Mouse (Mus musculus) brain, adult 2 months (tissue): ENCODE data around the gene Matk.

Experiments
- DNase-seq: peaks from one replicate; pipeline ENCODE4 v3.0.0; 2011; ENCODE audit warnings: low read depth, low spot score

The Matk gene

DNA sequence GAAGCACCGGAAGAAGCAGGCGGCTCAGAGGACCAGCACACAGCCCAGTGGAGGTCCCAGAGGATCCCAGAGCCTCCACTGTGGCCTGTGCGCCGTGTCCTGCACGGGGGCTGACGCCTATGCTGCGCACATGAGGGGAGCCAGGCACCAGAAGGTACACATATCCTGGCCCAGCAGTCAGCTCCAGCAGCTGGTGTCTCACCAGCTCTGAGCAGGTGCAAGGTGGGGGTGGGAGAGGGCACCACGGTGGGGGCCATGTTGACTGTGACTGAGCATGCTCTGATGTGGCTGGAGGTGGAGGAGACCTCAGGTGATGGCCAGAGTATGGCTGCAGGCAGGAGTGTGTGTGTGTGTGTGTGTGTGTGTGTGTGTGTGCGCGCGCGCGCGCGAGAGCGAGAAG is 10.7 kb upstream of the Matk start:
- no peak for DNase-seq

DNA sequence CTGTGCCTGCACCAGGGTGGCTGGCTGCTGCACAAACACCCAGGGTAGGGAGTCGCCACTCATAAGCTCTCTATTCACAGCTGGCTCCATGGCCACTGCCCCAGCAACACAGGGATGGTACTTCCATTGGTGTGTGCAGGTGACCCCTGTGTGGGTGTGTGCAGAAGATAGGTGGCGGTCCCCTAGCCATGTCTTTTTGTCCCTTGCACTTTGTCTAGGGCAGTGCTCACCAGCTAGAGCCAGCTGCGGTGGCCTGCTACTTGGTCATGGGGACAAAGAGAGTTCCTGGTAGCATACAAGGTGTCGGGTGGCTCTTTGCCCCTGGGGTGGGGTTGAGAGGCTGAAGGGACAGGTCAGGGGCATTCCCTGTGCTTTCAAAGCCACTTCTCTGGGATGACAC is 8.6 kb upstream of the Matk start:
- DNase-seq, result no peak

DNA sequence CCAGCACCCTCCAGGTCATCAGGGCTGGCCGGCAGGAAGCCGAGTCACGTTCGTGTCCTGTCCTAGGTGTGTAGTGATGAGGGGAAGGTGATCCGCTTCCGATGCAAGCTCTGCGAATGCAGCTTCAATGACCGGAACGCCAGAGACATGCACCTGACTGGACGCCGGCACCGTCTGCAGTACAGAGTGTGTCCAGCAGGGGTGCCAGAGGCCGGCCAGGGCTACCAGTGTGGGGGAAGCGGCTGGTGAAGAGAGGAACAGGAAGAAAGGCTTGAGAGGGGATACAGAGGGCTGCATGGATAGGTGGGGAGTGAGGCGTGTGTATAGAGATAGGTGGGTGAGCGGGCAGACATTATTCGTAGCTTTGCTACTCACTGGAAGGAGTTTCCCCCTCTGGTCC is 8.1 kb upstream of the Matk start:
- DNase-seq, result peak; percentile 74

DNA sequence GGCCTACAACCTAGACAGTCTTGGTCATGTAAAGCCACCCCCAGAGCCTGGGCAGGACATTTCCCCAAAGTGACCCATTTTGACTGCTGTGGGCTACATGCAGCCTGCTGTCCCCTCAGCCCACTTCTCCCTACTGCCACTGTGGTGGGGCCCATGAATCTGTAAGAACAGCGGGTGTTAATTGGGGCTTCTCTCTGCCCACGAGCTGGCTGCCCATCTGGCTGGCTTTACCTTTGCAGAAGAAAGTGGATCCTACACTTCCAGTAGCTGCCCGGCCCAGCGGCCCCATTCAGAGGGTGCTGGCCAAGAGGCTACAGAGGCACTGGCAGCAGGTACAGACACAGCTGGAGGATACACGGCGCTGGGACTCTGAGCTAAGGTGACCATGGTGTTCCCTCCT is 7.6 kb upstream of the Matk start:
- DNase-seq, result peak; percentile 61

DNA sequence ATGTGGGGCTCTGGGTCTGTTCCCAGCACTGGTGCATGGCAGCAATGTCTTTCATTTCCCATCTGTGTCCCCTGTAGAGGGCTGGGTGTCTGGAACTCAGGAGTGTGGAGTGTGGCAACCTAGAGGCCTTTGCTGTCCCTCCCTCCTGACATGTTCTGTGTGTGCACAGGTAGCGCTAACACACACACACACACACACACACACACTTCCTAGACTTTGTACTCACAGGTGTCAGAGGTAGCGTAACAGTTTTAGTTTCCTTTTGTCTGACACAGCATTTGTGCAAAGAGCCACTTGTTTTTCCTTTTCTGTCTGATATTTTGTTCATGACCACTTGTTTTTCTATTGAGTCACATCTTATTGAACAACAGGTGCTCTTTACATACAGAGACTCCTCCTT is 4.9 kb upstream of the Matk start:
- no peak for DNase-seq

DNA sequence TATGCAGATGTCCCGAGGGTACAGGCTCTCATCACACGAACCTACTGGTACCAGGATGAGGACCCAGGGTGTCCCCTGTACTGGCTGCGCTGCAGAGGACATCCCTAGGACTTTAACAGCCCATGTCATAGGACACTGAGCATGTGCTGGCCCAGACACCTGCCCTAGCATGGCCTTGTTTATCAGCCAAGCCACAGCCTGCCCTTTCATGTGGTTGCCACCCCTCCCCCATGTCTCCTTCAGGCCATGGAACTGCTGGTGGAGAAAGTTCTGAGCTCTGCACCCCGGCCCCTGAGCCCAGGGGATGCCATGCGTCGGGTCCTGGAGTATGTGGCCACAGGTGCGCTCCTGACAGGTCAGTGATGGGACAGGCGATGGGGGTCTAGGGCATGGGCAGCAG is 3.3 kb upstream of the Matk start:
- DNase-seq, result no peak

DNA sequence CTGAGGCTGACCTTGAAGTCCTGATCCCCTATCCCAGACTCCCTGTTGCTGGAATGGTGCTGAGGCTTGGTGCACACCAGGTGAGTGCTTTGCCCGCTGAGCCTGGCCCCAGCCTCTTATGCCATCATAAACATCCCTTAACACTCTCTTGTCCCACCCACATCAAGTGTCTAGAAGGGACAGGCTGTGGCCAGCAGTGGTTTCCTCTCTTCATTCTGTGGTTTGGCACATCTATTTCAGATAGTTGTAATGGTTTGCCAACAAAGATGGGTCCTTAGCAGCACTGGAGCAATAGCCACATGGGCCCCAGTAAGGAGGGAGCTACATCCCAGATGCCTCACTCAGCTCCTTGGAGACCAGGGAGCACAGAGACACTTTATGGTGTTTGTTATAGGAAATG is 2.2 kb downstream of the Matk start:
- no peak for DNase-seq

DNA sequence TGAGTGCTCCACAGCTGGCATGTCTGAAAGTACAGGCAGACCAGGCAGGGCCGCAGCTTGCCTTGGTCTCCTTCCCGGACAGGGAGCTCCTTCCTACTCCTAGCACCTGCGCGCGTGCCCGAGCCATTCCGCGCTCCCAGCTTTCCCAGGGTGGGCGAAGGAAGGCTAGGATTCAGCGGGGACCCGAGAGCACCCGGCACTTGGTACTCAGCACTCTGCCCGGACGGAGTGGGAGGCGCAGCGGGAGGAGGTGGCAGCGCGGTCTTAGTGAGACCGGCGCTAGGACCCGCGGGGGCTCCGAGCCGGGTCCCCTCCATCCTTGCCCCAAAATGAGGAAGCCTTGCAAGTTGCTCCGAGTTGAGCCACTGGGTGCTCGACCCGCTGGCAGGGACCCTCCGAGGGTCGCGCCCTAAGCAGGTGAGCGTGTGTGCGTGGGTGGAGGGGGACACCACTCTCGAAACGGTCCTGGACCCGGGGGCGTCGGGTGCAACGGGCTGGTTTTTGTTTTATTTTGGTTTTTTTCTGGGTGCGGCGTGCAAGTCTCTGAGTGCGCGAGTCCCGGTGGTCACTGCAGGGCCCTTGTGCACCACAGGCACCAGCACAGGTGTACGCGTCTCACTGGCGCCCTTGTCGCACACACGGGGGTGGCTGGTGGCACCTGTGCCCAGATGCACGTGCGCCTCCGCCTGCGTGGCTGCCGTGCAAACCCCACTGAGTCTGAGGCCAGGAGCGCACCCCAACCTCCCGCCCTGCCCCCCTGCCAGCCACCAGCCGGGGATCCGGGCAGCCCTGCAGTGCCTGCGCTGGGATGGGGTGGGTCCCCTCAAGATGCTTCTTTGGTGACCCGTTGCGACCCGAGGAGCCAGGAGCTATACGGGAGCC is 4.7 kb downstream of the Matk start:
- peak; percentile 75 for DNase-seq

DNA sequence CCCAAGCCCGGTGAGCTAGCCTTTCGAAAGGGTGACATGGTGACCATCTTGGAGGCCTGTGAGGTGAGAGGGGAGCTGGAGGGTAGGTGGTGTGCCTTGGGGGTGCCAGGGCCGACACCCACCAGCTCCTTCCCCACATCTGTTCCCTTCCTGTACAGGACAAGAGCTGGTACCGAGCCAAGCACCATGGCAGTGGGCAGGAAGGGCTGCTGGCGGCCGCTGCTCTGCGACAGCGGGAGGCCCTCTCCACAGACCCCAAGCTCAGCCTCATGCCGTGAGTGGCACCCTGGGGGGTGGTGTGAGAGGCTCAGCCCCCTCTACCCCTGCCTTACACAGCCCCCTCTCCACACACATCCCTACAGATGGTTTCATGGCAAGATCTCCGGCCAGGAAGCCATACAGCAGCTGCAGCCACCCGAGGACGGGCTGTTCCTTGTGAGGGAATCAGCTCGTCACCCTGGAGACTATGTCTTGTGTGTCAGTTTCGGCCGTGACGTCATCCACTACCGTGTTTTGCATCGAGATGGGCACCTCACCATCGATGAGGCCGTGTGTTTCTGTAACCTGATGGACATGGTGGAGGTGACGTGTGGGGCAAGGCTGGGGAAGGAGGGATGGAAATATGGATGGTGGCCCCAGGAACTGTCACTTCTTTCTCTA is 6.6 kb downstream of the Matk start:
- DNase-seq, result peak; percentile 47

DNA sequence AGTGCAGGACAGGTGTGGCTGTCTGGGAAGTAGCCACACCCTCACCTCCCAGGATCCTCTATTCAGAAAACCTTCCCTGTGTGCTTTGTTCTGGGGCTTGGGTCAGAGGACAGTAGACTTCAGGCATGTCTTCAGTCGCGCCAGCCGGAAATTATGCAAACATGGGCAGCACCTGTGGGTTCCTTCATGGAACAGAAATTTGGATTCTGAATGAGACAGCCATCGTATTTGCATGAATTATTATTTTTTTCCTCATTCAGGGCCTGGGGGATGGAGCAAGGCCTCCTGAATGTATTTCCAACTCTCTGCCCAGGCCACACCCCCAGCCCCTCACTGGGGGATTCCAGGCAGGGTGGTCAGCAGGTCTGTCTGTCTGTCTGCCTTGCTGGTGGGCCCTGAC is 8.3 kb downstream of the Matk start:
- no peak for DNase-seq

DNA sequence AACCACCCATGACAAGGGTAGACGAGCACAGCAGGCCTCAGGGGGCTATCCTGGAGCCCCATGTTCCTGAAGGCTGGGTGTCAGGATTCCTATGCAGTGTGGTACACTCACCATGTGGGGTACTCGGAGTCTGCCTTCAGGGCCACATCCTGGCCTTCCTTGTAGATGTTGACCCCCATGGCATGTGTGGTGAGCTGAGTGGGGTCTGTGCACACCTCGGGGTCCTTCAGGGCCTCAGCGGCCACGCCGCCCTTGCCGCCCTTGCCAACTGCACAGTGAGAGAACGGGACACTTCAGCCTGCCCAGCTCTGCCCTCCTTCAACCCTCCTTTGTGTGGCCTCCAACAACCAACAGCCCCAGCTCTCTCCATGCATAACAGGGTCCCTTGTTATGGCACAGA is 12.8 kb downstream of the Matk start:
- no peak for DNase-seq

DNA sequence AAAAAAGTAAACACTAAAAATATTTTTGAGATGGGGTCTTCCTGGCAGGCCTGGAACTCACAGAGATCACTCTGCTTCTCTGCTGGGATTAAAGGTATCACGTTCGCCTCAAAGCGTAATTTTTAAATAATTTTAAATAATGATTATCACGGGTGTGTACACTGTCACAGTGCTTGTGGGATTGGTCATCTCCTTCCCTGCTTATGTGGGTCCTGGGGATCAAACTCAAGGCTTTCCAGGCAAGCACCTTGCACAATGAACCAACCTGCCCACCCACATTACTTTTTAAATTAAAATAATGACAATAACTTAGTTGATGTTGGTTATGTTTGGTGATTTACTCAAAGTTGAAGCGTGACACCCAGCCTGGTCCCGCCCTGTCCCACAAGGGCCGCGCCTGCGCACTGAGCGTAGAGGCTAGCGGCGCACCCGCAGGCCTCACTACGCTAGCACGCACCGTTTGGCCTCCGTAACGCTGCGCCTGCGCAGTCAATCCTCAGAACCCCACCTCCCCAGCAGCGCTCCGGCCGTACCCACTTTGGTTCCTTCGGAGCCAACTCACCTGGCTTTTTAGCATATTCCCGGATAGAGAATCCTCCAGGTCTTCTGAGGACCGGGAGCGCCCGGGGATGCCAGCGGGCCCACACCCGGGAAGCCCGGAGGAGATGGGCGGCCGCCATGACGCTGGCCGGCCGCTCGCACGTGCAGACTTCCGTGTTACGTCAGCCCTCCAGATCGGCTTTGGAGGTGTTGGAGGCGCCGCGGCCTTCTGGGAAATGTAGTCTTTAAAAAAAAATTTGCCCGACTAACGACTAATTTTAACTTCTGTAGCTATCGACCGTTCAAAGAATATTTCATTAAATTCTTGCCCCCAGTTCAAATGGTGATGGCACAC is 13.7 kb downstream of the Matk start, which contains the start of the genes Mrpl54 and Apba3:
Gene Mrpl54 (minus strand): TSS at position 724 of the 895 bp plus-strand sequence.
Gene Apba3 (plus strand): TSS at position 750 of the 895 bp plus-strand sequence.
- DNase-seq, result peak; percentile 97

DNA sequence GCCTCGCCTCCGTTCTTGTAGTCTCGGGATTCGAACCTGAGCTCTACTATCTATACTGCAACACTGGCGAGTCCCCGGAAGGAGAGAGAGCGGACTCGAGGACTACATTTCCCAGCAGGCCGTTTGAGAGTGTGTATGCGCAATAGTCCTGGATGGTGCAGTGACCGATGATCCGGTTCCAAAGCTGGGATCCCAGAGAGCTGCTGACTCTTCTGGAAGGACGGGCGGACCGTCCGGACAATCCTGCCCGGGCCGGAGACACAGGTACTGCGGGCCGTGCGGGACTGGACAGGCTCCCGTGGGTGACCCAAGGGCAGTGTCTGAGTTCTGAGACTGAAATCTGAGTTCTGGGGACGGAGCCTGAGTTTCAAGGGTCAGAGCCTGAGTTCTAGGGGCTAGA is 15.3 kb downstream of the Matk start:
- peak; percentile 97 for DNase-seq

DNA sequence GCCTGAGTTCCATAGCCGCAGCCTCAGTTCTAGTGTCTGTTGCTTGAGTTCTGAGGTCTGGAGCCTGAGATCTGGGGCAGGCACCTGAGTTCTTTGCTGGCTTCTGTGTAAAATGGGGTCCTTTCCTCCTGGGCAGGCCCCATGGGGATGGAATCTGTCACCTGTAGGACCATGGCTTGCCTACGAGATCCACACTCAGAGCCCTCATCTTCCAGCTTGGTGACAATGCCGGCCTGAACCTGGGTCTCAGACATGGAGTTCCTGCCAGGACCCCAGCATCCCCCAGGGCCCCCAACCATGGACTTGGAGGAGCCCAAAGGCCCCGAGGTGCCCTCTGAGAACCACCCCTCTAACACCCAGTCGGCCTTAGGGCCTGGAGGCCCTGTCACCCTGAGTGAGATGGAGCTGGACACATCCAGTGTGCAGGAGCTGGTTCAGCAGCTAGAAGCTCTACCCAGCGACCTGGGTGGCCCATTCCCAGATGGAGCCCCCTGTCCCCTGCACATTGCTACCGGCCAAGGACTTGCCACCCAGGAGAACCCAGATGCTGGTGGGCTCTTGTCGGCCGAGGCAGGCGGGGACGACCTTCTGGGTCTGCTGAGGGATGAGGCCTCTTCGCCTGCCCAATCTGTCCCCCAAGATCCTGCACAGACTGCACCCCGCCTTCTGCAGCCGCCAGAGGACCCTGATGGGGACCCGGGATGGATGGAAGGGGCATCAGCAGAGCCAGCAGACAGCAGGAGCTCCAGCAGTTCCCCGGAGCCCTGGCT is 16.1 kb downstream of the Matk start:
- no peak for DNase-seq

DNA sequence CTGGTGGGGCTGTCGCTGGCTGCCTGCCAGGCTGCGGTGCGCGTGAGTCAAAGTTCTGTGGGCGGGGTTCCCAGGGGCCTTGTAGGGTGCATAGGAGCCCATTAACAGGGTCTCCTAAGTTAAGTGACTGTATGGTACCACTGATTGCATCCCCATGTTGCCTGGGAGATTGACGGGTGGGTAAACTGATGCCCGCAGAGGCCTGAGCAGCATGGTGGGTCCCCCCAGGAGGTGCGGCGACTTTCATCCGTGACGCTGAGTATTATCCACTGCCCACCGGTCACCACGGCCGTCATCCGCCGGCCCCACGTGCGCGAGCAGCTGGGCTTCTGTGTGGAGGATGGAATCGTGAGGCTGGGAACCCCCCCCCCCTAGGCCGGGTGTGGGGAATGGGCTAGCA is 19.6 kb downstream of the Matk start:
- DNase-seq, result no peak

DNA sequence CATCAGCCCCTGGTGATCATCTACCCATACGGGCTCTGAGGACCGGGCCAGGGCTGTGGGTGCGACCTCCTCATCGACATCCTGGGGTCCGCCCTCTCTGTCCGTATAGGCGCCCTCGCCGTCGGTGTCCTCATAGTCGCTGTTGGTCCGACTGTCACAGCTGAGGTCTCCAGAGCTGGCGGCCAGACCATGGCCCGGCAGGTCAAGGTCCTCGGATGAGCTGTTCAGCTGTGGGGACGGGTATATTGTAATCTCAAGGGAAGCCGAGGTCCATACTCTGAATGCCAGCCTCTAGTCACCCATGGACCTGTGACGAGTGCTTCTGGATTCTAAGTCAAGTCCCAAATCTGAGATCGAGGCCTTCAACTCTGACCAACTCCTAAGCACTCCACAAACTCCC is 21.1 kb downstream of the Matk start:
- DNase-seq, result no peak

DNA sequence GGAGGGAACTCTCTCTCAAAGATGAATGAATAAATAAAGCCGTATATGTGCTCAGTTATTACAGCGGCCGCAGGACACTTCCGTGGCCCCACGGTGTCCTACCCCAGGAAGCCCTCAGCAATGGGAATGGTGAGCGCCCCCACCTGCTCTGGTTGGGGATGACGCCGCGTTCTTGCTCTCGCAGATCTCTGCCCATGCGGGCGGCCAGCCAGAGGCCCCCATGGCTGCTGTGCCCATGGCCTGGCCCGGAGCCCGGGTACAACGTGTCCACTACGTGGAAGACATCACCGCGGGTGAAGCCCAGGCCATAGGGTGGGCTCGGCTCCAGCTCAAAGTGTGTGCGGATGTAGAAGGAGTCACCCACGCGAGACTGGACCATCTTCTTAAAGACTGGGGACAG is 24.9 kb downstream of the Matk start:
- DNase-seq, result no peak

DNA sequence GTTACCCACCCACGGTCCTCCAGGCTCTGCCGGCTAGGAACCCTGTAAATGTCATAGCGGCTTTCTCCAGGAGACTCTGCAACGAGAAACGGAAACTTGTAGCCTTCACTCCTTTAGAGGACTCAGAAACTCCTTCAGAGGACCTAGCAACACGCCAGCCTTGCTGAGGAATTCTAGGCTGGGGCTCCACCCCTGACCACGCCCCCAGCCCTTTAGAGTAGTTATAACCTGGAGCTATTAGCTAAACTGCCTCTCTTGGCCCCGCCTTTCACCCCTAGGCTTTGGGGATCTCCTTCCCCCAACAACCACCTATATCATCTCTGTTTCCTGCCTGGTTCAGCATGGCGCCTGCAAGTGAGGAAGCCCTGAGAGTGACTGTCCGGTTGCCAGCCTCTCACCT is 26.8 kb downstream of the Matk start:
- DNase-seq, result no peak

DNA sequence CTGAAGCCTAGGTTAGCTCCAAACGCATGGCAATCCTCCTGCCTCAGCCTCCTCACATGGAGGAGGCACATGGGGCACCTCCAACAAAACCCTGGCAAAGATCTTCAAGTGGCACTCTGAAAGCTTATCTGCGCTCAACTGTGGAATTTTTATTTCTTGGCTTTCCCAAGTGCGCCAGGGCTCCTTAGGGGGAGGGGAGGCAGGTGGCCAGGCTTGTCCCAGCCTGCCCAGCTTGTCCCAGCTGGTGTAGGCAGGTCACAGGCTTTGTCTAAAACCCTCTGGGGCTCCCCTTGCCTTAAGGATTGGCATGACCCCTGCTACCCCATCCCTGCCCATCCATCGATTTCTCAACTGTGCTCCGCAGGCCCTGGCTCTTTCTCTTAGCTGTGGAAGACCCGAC is 31.5 kb downstream of the Matk start:
- DNase-seq, result no peak

DNA sequence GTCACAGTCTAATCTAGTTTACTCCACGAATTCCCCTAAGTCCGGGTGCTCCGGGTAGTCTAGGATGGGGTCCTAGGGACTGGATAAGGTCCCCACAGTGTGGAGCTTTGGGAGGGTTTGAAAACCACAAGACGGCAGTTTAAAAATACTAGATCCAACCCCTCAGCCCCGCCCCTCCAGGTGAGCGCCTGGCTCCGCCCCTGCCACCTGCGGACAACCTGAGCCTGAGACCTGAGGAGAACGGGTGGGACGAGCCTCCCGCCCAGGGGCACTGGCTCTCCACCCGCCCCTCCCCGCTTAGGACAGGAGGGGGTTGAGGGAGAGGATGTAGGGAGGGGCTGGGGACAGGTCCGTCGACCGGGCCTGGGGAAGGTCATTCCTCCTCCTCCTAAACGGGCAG is 32.0 kb downstream of the Matk start:
- no peak for DNase-seq

DNA sequence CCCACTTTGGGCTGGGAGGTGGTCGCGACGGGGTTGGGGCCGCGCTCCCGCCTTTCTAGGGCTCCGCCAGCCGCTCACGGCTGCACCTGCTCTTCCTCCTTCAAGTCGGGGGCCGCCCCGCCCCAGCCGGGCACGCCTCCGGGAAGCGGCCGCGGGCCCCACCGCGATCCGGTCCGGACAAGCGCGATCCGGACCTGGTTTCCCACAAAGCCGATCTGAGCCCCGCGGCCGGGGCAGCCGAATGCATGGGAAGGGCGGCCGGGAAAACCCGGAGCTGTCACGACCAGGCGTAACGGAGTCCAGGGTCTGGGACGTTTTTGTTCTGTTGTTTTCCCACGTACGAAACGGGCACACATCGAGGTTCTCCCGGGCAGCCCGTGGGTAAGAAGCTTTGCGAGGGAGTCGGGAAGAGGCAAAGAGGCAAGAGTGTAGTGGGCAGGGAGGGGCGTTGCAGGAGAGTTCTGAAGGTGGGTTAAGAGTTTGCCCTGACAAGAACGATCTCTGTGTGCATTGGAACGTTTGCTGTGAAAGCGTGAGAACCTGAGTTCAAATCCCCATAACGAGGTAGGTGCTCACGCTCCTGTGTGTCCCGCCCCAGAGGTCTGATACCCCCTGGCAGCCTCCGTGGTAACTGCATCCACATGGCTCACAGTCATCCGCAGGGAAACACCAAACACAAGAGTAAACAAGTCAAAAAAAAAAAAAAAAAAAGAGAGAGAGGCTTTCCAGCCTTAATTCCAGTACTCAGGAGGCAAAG is 33.1 kb downstream of the Matk start:
- peak; percentile 86 for DNase-seq
